Mouse (Mus musculus) kidney, adult 2 months (tissue): ENCODE results near the gene Dlgap1.

Experiments used
- CTCF ChIP-seq: fragments of 200-500 bp; conservative IDR thresholded peaks from 2 replicates; pipeline ENCODE4 v1.5.1; 2011; ENCODE audit warnings: low read depth, mild to moderate bottlenecking, control low read depth, low read length, moderate library complexity, mixed read lengths; ENCODE audit not compliant: insufficient read depth, insufficient read length
- POLR2A ChIP-seq: fragments of 200-500 bp; IDR thresholded peaks from one replicate; pipeline ENCODE4 v1.6.1; 2011; ENCODE audit warnings: low read depth, low read length, control low read depth

- TF ChIP-seq CTCF, result no peak
- no peak for TF ChIP-seq POLR2A
Observed at GRCm38 (mm10) chr17:70797773-70798045, 828.8 kb downstream of the Dlgap1 start.
